Mouse (Mus musculus): ENCODE results near the gene Ear1. TPM values are rescaled to one million over a fixed set of nuclear protein-coding genes. Genes with fewer than 3 reads are reported as not detected.

Ear1 gene
- polyA plus RNA-seq, 1 experiment from 2014 or later = not detected

Other genes with a start within 250 kb of the Ear1 start
- not detected in 2 replicates for gene Gm8165, start 198.3 kb downstream of the Ear1 start, polyA plus RNA-seq (2014; fragmentation: Nextera tagmentation; extraction: Ambion mirVana)
- gene Gm7324, start 177.7 kb downstream of the Ear1 start, polyA plus RNA-seq (2014; fragmentation: Nextera tagmentation; extraction: Ambion mirVana) = 2.3 TPM in 2 replicates
- gene Gm16506, start 148.0 kb downstream of the Ear1 start, polyA plus RNA-seq (2014; fragmentation: Nextera tagmentation; extraction: Ambion mirVana) = not detected in 2 replicates
- gene Gm6526, start 127.7 kb downstream of the Ear1 start, polyA plus RNA-seq (2014; fragmentation: Nextera tagmentation; extraction: Ambion mirVana) = not detected in 2 replicates
- not detected in 2 replicates for gene Gm8180, start 90.8 kb downstream of the Ear1 start, polyA plus RNA-seq (2014; fragmentation: Nextera tagmentation; extraction: Ambion mirVana)
- not detected in 2 replicates for gene Ear10, start 48.0 kb upstream of the Ear1 start, polyA plus RNA-seq (2014; fragmentation: Nextera tagmentation; extraction: Ambion mirVana)
- gene Gm8113, start 49.9 kb upstream of the Ear1 start, polyA plus RNA-seq (2014; fragmentation: Nextera tagmentation; extraction: Ambion mirVana) = 3.9 and 5.6 TPM in 2 replicates
- not detected in 2 replicates for gene Ang5, start 81.6 kb upstream of the Ear1 start, polyA plus RNA-seq (2014; fragmentation: Nextera tagmentation; extraction: Ambion mirVana)
- gene Ang6, start 126.8 kb upstream of the Ear1 start, polyA plus RNA-seq (2014; fragmentation: Nextera tagmentation; extraction: Ambion mirVana) = not detected in 2 replicates
- not detected in 2 replicates for gene Ear2, start 227.1 kb upstream of the Ear1 start, polyA plus RNA-seq (2014; fragmentation: Nextera tagmentation; extraction: Ambion mirVana)
- gene Gm3327, start 248.3 kb upstream of the Ear1 start, polyA plus RNA-seq (2014; fragmentation: Nextera tagmentation; extraction: Ambion mirVana) = not detected in 2 replicates